Mouse (Mus musculus) forebrain, postnatal 0 days (tissue): ENCODE measurements around the gene Ube3c. TPM values are rescaled to one million over a fixed set of nuclear protein-coding genes. Genes with fewer than 3 reads are reported as not detected.

ENCODE experiments used
- ATAC-seq: fragments of 200-750 bp; cut with Nextera tagmentation; 2 replicates; pipeline ENCODE4 v1.8.0; 2017; ENCODE audit warnings: mild to moderate bottlenecking, moderate library complexity
- DNase-seq: peaks from one replicate; pipeline ENCODE4 v3.0.0-alpha.2; 2015
- H3K27ac ChIP-seq: fragments of 300-500 bp; sonication (generic); 2 replicates; pipeline ENCODE4 v1.5.1; 2014; ENCODE audit warnings: low read depth, mild to moderate bottlenecking, antibody characterized with exemption, low read length, moderate library complexity, mixed read lengths
- H3K27me3 ChIP-seq: fragments of 300-500 bp; sonication (generic); 2 replicates; pipeline ENCODE4 v1.6.1; 2014; ENCODE audit warnings: mild to moderate bottlenecking, low read length, mixed read lengths; ENCODE audit not compliant: insufficient read depth
- H3K36me3 ChIP-seq: fragments of 300-500 bp; sonication (generic); 2 replicates; pipeline ENCODE4 v1.6.1; 2014; ENCODE audit warnings: mild to moderate bottlenecking, moderate library complexity; ENCODE audit not compliant: insufficient read depth
- H3K4me1 ChIP-seq: fragments of 300-500 bp; sonication (generic); 2 replicates; pipeline ENCODE4 v1.6.1; 2014; ENCODE audit warnings: antibody characterized with exemption; ENCODE audit not compliant: insufficient read depth
- H3K4me2 ChIP-seq: fragments of 300-500 bp; sonication (generic); 2 replicates; pipeline ENCODE4 v1.6.1; 2014; ENCODE audit warnings: low read depth, mild to moderate bottlenecking, moderate library complexity
- H3K4me3 ChIP-seq: fragments of 300-500 bp; sonication (generic); 2 replicates; pipeline ENCODE4 v1.5.1; 2014; ENCODE audit warnings: low read depth, low read length, mixed read lengths
- H3K9ac ChIP-seq: fragments of 300-500 bp; sonication (generic); 2 replicates; pipeline ENCODE4 v1.6.1; 2014; ENCODE audit warnings: mild to moderate bottlenecking
- H3K9me3 ChIP-seq: fragments of 300-500 bp; sonication (generic); 2 replicates; pipeline ENCODE4 v1.6.1; 2016; ENCODE audit warnings: low read length
- CTCF ChIP-seq: sonication (generic); IDR thresholded peaks from 2 replicates; pipeline ENCODE4 v1.5.1; 2016; ENCODE audit warnings: antibody characterized with exemption, control low read depth, low read depth
- WGBS: fragments of 180-500 bp; shearing (Covaris S2); extraction: QIAGEN DNeasy Blood & Tissue Kit; methylation state at CpG from one replicate; pipeline ENCODE4 v1.1.7; 2014; 5-methylcytosine and 5-hydroxymethylcytosine counted together
- polyA plus RNA-seq: library from polyadenylated mRNA; unstranded; fragments of >200 nt; fragmentation: Nextera tagmentation; extraction: Ambion mirVana; gene quantifications from 2 replicates; pipeline ENCODE4 v1.2.1, GENCODE M21; 2015
- total RNA-seq: library from RNA; depleted of rRNA; stranded (reverse); fragments of >200 nt; gene quantifications from 2 replicates; pipeline ENCODE4 v1.2.3, GENCODE M21; 2014; rRNA removed

Ube3c gene
- total and polyA plus RNA-seq, 2 experiments from 2014 or later, result 33.0 to 95.6 TPM

DNA sequence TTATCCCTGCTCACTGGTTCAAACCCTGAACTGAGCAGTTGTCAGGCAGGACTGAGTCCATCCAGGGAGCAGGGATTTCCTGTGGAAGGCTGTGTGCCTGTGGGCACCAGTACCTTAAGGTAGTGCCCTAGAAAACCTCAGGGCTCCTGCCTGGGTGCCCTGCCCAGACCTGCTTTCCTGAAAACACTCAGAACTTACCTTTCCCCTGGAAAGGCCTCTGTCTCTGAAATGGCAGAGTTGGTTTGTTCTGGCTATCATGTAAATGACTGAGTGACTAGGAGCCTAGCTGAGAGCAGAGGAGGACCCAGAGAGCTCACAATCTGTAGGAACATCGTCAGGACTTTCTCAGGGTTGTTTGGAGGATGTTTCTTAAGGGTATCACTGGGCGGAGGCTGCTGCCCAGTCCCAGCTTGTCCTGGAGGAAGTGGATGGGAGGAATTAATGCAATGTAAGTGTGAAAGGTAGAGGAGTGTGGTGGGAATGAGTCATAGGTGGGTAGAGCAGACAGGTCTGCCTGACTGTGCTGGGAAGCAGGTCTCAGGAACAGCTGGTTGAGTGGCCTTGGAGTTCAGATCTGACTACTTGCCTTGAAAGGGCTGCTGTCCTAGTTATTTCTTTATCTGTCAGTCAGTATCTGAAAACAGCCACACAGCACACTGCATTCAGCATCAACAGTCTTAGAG lies 130.6 kb downstream of the Ube3c start:
- Histone ChIP-seq H3K9me3 (no peaks in the 10 kb centered on the region), H3K36me3 (no peaks in the 10 kb centered on the region), H3K27ac (no peak overlapping the region), H3K4me1 (no peaks in the 10 kb centered on the region), H3K4me3 (no peak overlapping the region), H3K4me2 (no peak overlapping the region), H3K27me3 (no peaks in the 10 kb centered on the region), H3K9ac (no peak overlapping the region)
- TF ChIP-seq CTCF, result no peak
- ATAC-seq, result no peak
- WGBS, result 77% methylated on average over 2 of the region's 2 CpGs
- no peak for DNase-seq

DNA sequence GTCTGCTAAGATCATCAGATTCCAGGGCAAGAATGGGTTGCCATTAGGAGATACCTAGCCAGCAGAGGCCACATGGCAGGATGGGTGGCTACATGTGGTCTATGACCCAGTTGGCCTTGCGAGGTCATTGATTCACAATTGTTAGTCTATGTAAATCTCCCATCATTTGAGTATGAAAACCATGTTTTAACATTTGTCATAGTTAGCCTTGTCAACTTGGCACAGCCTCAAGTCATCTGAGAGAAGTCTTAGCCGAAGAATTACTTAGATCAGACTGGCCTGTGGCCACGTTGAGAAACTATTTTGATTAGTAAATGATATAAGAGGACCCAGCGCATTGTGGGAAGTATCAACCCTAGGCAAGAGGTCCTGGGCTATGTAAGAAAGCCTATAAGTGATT lies 138.2 kb downstream of the Ube3c start:
- Histone ChIP-seq H3K4me2 (no peak overlapping the region), H3K27me3 (no peaks in the 10 kb centered on the region), H3K27ac (no peak overlapping the region), H3K9me3 (no peaks in the 10 kb centered on the region), H3K4me1 (no peaks in the 10 kb centered on the region), H3K4me3 (no peak overlapping the region), H3K9ac (no peak overlapping the region), H3K36me3 (no peaks in the 10 kb centered on the region)
- WGBS, result 87% methylated on average over 4 of the region's 4 CpGs
- DNase-seq (no peak), ATAC-seq (no peak)
- no peak for TF ChIP-seq CTCF

DNA sequence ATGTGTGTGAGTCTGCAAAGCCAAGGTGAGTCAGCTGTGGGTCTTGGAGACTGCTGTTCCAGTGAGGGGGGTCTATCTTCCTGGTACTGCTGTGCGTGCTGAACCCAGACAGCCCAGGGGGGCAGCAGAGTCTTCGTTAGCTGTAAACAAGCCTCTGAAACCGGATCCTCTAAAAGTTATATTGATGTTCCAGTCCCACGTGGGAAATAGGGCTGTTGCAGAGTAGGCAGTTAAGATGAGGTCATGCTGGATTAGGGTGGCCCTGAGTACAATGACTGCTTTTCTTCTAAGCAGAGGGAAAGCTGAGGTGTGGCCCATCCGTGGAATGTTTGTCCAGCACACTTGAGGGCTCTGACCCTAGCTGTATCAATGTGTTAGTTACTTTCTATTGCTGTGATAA lies 139.2 kb downstream of the Ube3c start:
- ATAC-seq, result no peak
- Histone ChIP-seq H3K36me3 (no peaks in the 10 kb centered on the region), H3K4me3 (no peak overlapping the region), H3K4me1 (no peaks in the 10 kb centered on the region), H3K9ac (no peak overlapping the region), H3K27me3 (no peaks in the 10 kb centered on the region), H3K27ac (no peak overlapping the region), H3K9me3 (no peaks in the 10 kb centered on the region), H3K4me2 (no peak overlapping the region)
- WGBS, result 25% methylated on average over 5 of the region's 5 CpGs
- DNase-seq, result no peak
- no peak for TF ChIP-seq CTCF

DNA sequence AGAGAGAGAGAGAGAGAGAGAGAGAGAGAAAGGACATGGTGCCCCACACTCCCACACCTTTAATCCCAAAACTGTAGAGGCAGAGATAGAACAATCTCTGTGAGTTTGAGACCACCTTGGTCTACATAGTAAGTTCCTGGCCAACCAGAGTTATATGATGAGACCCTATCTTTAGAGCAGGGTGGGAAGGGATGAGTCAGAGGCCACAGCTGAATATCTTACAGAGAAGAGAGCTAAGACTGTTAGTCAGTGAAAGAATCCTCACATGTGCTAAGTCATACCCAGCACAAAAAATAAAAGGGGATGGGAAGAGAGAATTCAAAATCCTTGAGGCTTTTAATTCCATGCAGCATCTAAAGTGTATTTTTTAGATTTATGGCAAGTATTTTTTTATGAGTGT lies 142.6 kb downstream of the Ube3c start:
- H3K9ac ChIP-seq, result no peak overlapping the region
- no peak overlapping the region for H3K27ac ChIP-seq
- no peaks in the 10 kb centered on the region for H3K4me1 ChIP-seq
- ATAC-seq (no peak), DNase-seq (no peak)
- no peak overlapping the region for H3K4me2 ChIP-seq
- no peak for TF ChIP-seq CTCF
- no peaks in the 10 kb centered on the region for H3K27me3 ChIP-seq
- no peaks in the 10 kb centered on the region for H3K9me3 ChIP-seq
- H3K36me3 ChIP-seq, result no peaks in the 10 kb centered on the region
- H3K4me3 ChIP-seq, result no peak overlapping the region

DNA sequence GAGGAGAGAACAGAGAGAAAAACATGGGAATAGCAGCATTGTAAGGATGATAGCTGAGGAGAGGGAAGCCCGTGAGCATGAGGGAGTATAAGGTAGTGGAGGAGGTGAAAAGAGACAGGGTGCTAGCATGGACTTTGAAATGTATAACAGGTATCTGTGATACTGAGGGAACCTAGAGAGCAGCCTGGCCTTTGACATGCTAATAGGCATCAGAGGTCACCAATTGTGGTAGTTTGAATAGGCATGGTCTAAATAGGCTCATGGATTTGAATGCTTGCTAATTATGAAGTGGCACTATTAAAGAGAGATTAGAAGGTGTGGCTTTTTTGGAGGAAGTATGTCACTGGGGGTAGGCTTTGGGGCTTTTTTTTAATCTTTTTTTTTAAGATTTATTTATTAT lies 143.9 kb downstream of the Ube3c start:
- no peaks in the 10 kb centered on the region for H3K36me3 ChIP-seq
- no peaks in the 10 kb centered on the region for H3K4me1 ChIP-seq
- TF ChIP-seq CTCF, result no peak
- 35% methylated on average over 1 of the region's 1 CpGs for WGBS
- no peaks in the 10 kb centered on the region for H3K9me3 ChIP-seq
- ATAC-seq (no peak), DNase-seq (no peak)
- H3K27ac ChIP-seq, result no peak overlapping the region
- H3K27me3 ChIP-seq, result no peaks in the 10 kb centered on the region
- H3K4me3 ChIP-seq, result no peak overlapping the region
- no peak overlapping the region for H3K4me2 ChIP-seq
- H3K9ac ChIP-seq, result no peak overlapping the region

DNA sequence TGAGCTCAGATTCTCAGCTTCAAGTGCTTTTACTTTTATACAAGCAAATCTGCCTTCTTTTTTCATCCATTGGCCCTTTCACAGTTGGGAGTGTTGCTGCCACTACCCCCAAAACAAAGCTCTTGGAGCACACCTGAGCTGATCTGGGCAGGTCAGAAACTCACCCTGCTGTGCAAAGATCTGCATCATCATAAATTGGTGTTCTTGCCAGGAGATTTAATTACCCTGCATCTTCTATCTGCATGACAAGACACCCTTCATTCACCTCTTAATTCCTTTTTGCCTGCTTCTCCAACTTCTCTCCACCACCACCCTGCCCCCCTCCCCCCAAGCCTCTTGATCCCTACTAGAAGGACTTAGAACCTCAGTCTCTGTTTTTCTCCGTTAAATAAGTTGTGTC lies 152.1 kb downstream of the Ube3c start:
- no peaks in the 10 kb centered on the region for H3K4me1 ChIP-seq
- H3K9me3 ChIP-seq, result no peaks in the 10 kb centered on the region
- WGBS, result 22% methylated on average over 1 of the region's 1 CpGs
- DNase-seq, result no peak
- no peak for TF ChIP-seq CTCF
- H3K27me3 ChIP-seq, result no peaks in the 10 kb centered on the region
- H3K4me2 ChIP-seq, result no peak overlapping the region
- no peak overlapping the region for H3K27ac ChIP-seq
- no peak for ATAC-seq
- no peak overlapping the region for H3K9ac ChIP-seq
- no peaks in the 10 kb centered on the region for H3K36me3 ChIP-seq
- no peak overlapping the region for H3K4me3 ChIP-seq

DNA sequence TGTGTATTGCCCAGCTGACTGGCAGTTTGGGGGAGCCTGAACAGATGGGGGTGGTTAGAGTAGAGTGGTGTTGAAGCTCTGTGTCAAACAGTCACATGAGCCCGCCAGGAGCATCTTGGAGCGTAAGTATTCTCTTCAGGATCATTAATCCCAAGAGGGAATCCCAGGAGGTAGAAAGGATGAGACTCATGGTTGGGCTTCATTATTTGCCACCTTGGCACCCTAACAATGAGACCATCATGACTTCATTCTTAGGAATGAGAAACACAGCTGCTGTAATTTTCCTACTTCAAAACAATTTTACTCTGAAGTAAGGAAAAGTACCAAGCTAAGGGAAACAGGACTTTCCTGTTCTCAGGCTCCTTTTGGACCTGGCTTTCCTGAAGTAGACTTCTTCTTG lies 156.3 kb downstream of the Ube3c start:
- WGBS, result 89% methylated on average over 2 of the region's 2 CpGs

More for the DNA sequence above, 156.3 kb downstream of the Ube3c start:
- DNase-seq (no peak), ATAC-seq (no peak)
- no peak overlapping the region for H3K9ac ChIP-seq
- H3K4me2 ChIP-seq, result no peak overlapping the region
- no peaks in the 10 kb centered on the region for H3K9me3 ChIP-seq
- H3K27ac ChIP-seq, result no peak overlapping the region
- no peak overlapping the region for H3K4me3 ChIP-seq
- H3K27me3 ChIP-seq, result no peaks in the 10 kb centered on the region
- TF ChIP-seq CTCF, result no peak
- H3K4me1 ChIP-seq, result no peaks in the 10 kb centered on the region
- no peaks in the 10 kb centered on the region for H3K36me3 ChIP-seq

Other genes starting within 250 kb of the Ube3c start
- gene Lmbr1, start 190.9 kb upstream of the Ube3c start, total RNA-seq, result 38.3 and 41.4 TPM in 2 replicates
- gene Lmbr1, start 190.9 kb upstream of the Ube3c start, polyA plus RNA-seq, result 30.4 and 41.5 TPM in 2 replicates
- 18.0 and 29.6 TPM in 2 replicates for gene Nom1, start 134.6 kb upstream of the Ube3c start, total RNA-seq
- gene Nom1, start 134.6 kb upstream of the Ube3c start, polyA plus RNA-seq, result 9.7 and 17.0 TPM in 2 replicates
- not detected in 2 replicates for gene Mnx1, start 90.8 kb upstream of the Ube3c start, total RNA-seq
- not detected in 2 replicates for gene Mnx1, start 90.8 kb upstream of the Ube3c start, polyA plus RNA-seq
- gene Dnajb6, start 166.4 kb downstream of the Ube3c start, total RNA-seq, result 310 and 368 TPM in 2 replicates
- gene Dnajb6, start 166.4 kb downstream of the Ube3c start, polyA plus RNA-seq, result 373 and 384 TPM in 2 replicates
- not detected in 2 replicates for gene Gm5129, start 166.7 kb downstream of the Ube3c start, total RNA-seq
- gene Gm5129, start 166.7 kb downstream of the Ube3c start, polyA plus RNA-seq, result not detected in 2 replicates